In the genomic region with DNA sequence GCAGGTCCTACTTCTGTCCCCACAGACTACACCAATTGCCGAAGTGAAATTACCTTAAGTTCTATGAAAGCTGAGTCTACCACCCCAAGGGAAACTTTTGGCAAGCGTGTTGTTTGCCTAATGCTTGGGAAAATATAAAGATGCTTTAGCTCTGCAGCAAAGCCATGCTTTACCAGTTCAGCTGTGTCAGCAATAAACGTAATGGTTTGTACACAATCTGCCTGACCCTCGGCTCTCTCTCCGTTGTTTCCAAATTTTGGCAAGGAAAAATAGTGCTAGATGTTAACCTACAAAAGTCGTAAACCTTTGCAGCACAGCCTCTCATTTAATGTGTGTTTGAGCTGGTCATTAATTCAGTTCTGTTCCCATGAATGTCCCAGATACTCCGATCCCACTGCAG, we compare ENCODE assay signal across 29 mouse cellular contexts. TPM values are rescaled to one million over a fixed set of nuclear protein-coding genes. Genes with fewer than 3 reads are reported as not detected.
"Had no signal": no experiment of that assay in that cellular context is flagged by ENCODE, and none has a peak within 500 bp of the region (broad histone marks: within the 10 kb centered on the region; RNA-seq: fewer than 3 reads in every experiment).

No protein-coding gene starts in this region.

- H3K9me3 ChIP-seq: intestine, embryonic 15.5 days; limb, embryonic 12.5 days; liver, embryonic 12.5 days; liver, embryonic 15.5 days; midbrain, embryonic 12.5 days; midbrain, embryonic 15.5 days; neural tube, embryonic 12.5 days; neural tube, embryonic 15.5 days had no signal

- H3K4me3 ChIP-seq: intestine, embryonic 15.5 days; layer of hippocampus, adult 2 months; left cerebral cortex, adult 2 months; limb, embryonic 12.5 days; liver, embryonic 12.5 days; liver, embryonic 15.5 days; midbrain, embryonic 12.5 days; midbrain, embryonic 15.5 days; neural tube, embryonic 12.5 days; neural tube, embryonic 15.5 days had no signal

- ATAC-seq: intestine, embryonic 15.5 days; liver, embryonic 12.5 days; midbrain, embryonic 15.5 days had no signal

- H3K27me3 ChIP-seq: intestine, embryonic 15.5 days; limb, embryonic 12.5 days; liver, embryonic 12.5 days; liver, embryonic 15.5 days; midbrain, embryonic 12.5 days; midbrain, embryonic 15.5 days; neural tube, embryonic 12.5 days; neural tube, embryonic 15.5 days had no signal

- H3K9ac ChIP-seq: intestine, embryonic 15.5 days; limb, embryonic 12.5 days; liver, embryonic 12.5 days; liver, embryonic 15.5 days; midbrain, embryonic 12.5 days; midbrain, embryonic 15.5 days; neural tube, embryonic 12.5 days; neural tube, embryonic 15.5 days had no signal

- H3K36me3 ChIP-seq: intestine, embryonic 15.5 days; limb, embryonic 12.5 days; liver, embryonic 12.5 days; liver, embryonic 15.5 days; midbrain, embryonic 12.5 days; midbrain, embryonic 15.5 days; neural tube, embryonic 12.5 days; neural tube, embryonic 15.5 days had no signal

- H3K27ac ChIP-seq: intestine, embryonic 15.5 days; layer of hippocampus, adult 2 months; left cerebral cortex, adult 2 months; limb, embryonic 12.5 days; liver, embryonic 12.5 days; liver, embryonic 15.5 days; macrophage; midbrain, embryonic 12.5 days; midbrain, embryonic 15.5 days; neural tube, embryonic 12.5 days; neural tube, embryonic 15.5 days; stomach, postnatal 0 days had no signal

- H3K4me1 ChIP-seq: intestine, embryonic 15.5 days; limb, embryonic 12.5 days; liver, embryonic 12.5 days; liver, embryonic 15.5 days; midbrain, embryonic 12.5 days; midbrain, embryonic 15.5 days; neural tube, embryonic 12.5 days; neural tube, embryonic 15.5 days had no signal

- DNase-seq: kidney, adult 11 months; kidney, adult 9 months; layer of hippocampus, adult 9-11 months; liver; lung, adult 18-20 months; right cerebral cortex, adult 18-20 months; right cerebral cortex, postnatal 14 days; right cerebral cortex, postnatal 4 days; thymus, adult 18-20 months; thymus, postnatal 4 days had no signal

- H3K4me2 ChIP-seq: intestine, embryonic 15.5 days; limb, embryonic 12.5 days; liver, embryonic 12.5 days; liver, embryonic 15.5 days; midbrain, embryonic 12.5 days; midbrain, embryonic 15.5 days; neural tube, embryonic 12.5 days; neural tube, embryonic 15.5 days had no signal

RNA-seq across cellular contexts. Expression of gene Tas2r119, which starts 44.8 kb away (rescaled TPM):
- total RNA-seq: layer of hippocampus, adult 2 months; layer of hippocampus, postnatal 25 days; left cerebral cortex, adult 2 months; left cerebral cortex, postnatal 10 days; left cerebral cortex, postnatal 36 days; megakaryocyte, adult 5-6 weeks had no signal
- polyA plus RNA-seq: intestine, embryonic 15.5 days; large intestine, adult 2 months; limb, embryonic 12.5 days; liver, embryonic 12.5 days; liver, embryonic 15.5 days; lung, embryonic 16.5 days; macrophage; midbrain, embryonic 12.5 days; midbrain, embryonic 15.5 days; neural tube, embryonic 12.5 days; neural tube, embryonic 15.5 days; stomach, embryonic 14.5 days; stomach, postnatal 0 days had no signal
